Mouse (Mus musculus): ENCODE measurements around the gene Ssbp4. TPM values are rescaled to one million over a fixed set of nuclear protein-coding genes. Genes with fewer than 3 reads are reported as not detected.
A peak's percentile ranks its signal among the peaks of the same experiment; 100 is the strongest.

The Ssbp4 gene
- polyA plus RNA-seq, 2 experiments = 151 to 163 TPM

GRCm38 (mm10) chr8:70654121-70654520 is 45.4 kb upstream of the Ssbp4 start:
- ATAC-seq (ENCODE audit: low FRiP score, low read depth) (no peak), DNase-seq (ENCODE audit: low spot score) (no peak)
- Histone ChIP-seq H3K9me3 (ENCODE audit: control insufficient read depth, low read length) (no peaks in the 10 kb centered on the region), H3K4me2 (replicated peaks; ENCODE audit: low read depth, low read length, severe bottlenecking) (no peak overlapping the region), H3K4me1 (ENCODE audit: control insufficient read depth, insufficient read depth, low read length) (peaks cover 13% of the 10 kb centered on the region), H3K36me3 (ENCODE audit: control insufficient read depth, insufficient read depth, low read length) (peaks cover 69% of the 10 kb centered on the region), H3K27ac (replicated peaks; ENCODE audit: low read depth, low read length) (no peak overlapping the region), H3K9ac (ENCODE audit: low read depth, low read length, severe bottlenecking) (no peak overlapping the region), H3K27me3 (ENCODE audit: control insufficient read depth, insufficient read depth, low read length) (no peaks in the 10 kb centered on the region), H3K4me3 (replicated peaks; ENCODE audit: low read length) (no peak overlapping the region)
- 76% methylated on average over 1 of the region's 1 CpGs for WGBS
- TF ChIP-seq POLR2A (IDR thresholded peaks at IDR 0.05; ENCODE audit: borderline replicate concordance, extremely low read depth, insufficient read depth, insufficient read length) = no peak

DNA sequence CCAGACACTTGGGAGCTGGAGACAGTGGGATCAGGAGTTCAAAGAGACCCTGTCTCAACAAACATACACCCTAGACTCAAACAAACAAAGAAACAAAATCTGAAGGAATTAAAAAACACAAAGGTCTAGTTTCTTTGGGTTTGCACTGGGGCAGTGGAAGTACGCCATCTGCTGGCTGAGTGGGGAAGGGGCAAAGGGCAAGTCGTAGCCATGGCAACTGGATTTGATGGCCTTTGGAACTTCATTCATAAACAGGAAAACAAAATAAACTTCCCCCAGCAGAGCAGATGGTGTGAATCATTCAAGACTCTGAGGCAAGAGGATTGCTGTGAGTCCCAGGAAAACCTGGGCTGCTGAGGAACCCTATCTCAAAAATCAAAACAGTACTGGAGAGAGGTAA is 44.6 kb upstream of the Ssbp4 start:
- DNase-seq (ENCODE audit: low spot score) (no peak), ATAC-seq (ENCODE audit: low FRiP score, low read depth) (no peak)
- Histone ChIP-seq H3K27ac (replicated peaks; ENCODE audit: low read depth, low read length) (no peak overlapping the region), H3K27me3 (ENCODE audit: control insufficient read depth, insufficient read depth, low read length) (no peaks in the 10 kb centered on the region), H3K9ac (ENCODE audit: low read depth, low read length, severe bottlenecking) (no peak overlapping the region), H3K4me1 (ENCODE audit: control insufficient read depth, insufficient read depth, low read length) (peaks cover 13% of the 10 kb centered on the region), H3K9me3 (ENCODE audit: control insufficient read depth, low read length) (no peaks in the 10 kb centered on the region), H3K4me2 (replicated peaks; ENCODE audit: low read depth, low read length, severe bottlenecking) (no peak overlapping the region), H3K4me3 (replicated peaks; ENCODE audit: low read length) (no peak overlapping the region), H3K36me3 (ENCODE audit: control insufficient read depth, insufficient read depth, low read length) (peaks cover 73% of the 10 kb centered on the region)
- TF ChIP-seq POLR2A (IDR thresholded peaks at IDR 0.05; ENCODE audit: borderline replicate concordance, extremely low read depth, insufficient read depth, insufficient read length) = no peak
- 70% methylated on average over 2 of the region's 2 CpGs for WGBS

GRCm38 (mm10) chr8:70650351-70650750 is 41.7 kb upstream of the Ssbp4 start:
- ATAC-seq (ENCODE audit: low FRiP score, low read depth) = no peak
- DNase-seq (ENCODE audit: low spot score) = no peak
- no peak for TF ChIP-seq POLR2A (IDR thresholded peaks at IDR 0.05; ENCODE audit: borderline replicate concordance, extremely low read depth, insufficient read depth, insufficient read length)
- H3K4me2 ChIP-seq (replicated peaks; ENCODE audit: low read depth, low read length, severe bottlenecking) = no peak overlapping the region
- WGBS = 92% methylated on average over 17 of the region's 17 CpGs
- H3K4me1 ChIP-seq (ENCODE audit: control insufficient read depth, insufficient read depth, low read length) = peaks cover 29% of the 10 kb centered on the region
- H3K4me3 ChIP-seq (replicated peaks; ENCODE audit: low read length) = no peak overlapping the region
- H3K36me3 ChIP-seq (ENCODE audit: control insufficient read depth, insufficient read depth, low read length) = peaks cover 59% of the 10 kb centered on the region
- no peak overlapping the region for H3K9ac ChIP-seq (ENCODE audit: low read depth, low read length, severe bottlenecking)
- H3K27me3 ChIP-seq (ENCODE audit: control insufficient read depth, insufficient read depth, low read length) = no peaks in the 10 kb centered on the region
- H3K9me3 ChIP-seq (ENCODE audit: control insufficient read depth, low read length) = no peaks in the 10 kb centered on the region
- no peak overlapping the region for H3K27ac ChIP-seq (replicated peaks; ENCODE audit: low read depth, low read length)

DNA sequence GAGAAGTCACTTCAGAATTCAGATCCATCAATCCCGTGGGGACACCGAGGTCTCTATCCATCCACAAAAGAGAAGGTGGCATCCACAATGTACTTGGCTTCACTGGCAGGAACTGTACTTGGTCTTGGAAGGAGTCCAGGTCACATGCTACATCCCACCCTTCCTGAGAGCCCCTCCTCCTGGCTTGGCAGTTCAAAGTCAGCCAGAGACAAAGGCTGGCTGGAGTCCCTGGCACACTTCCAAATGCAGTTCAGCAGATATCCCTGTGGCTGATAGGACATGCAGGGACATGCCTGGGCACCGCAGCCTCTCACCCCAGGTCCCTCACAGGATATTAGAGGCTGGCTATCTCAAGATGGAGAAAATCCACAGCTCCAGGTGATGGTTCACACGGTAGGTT is 40.7 kb upstream of the Ssbp4 start:
- H3K4me1 ChIP-seq (ENCODE audit: control insufficient read depth, insufficient read depth, low read length) = peaks cover 29% of the 10 kb centered on the region
- ATAC-seq (ENCODE audit: low FRiP score, low read depth) (peak; percentile 16; the same call in 1 of the 2 replicates), DNase-seq (ENCODE audit: low spot score) (peak; percentile 86)
- H3K36me3 ChIP-seq (ENCODE audit: control insufficient read depth, insufficient read depth, low read length) = peaks cover 51% of the 10 kb centered on the region
- no peak overlapping the region for H3K4me3 ChIP-seq (replicated peaks; ENCODE audit: low read length)
- H3K9ac ChIP-seq (ENCODE audit: low read depth, low read length, severe bottlenecking) = no peak overlapping the region
- H3K4me2 ChIP-seq (replicated peaks; ENCODE audit: low read depth, low read length, severe bottlenecking) = no peak overlapping the region
- peak overlapping the region; percentile 61; the same call in 1 of the 2 replicates for H3K27ac ChIP-seq (replicated peaks; ENCODE audit: low read depth, low read length)
- no peak for TF ChIP-seq POLR2A (IDR thresholded peaks at IDR 0.05; ENCODE audit: borderline replicate concordance, extremely low read depth, insufficient read depth, insufficient read length)
- WGBS = 70% methylated on average over 4 of the region's 4 CpGs
- no peaks in the 10 kb centered on the region for H3K27me3 ChIP-seq (ENCODE audit: control insufficient read depth, insufficient read depth, low read length)
- H3K9me3 ChIP-seq (ENCODE audit: control insufficient read depth, low read length) = no peaks in the 10 kb centered on the region

GRCm38 (mm10) chr8:70648921-70649320 is 40.2 kb upstream of the Ssbp4 start:
- TF ChIP-seq POLR2A (IDR thresholded peaks at IDR 0.05; ENCODE audit: borderline replicate concordance, extremely low read depth, insufficient read depth, insufficient read length) = no peak
- Histone ChIP-seq H3K4me2 (replicated peaks; ENCODE audit: low read depth, low read length, severe bottlenecking) (no peak overlapping the region), H3K36me3 (ENCODE audit: control insufficient read depth, insufficient read depth, low read length) (peaks cover 47% of the 10 kb centered on the region), H3K9ac (ENCODE audit: low read depth, low read length, severe bottlenecking) (no peak overlapping the region), H3K4me3 (replicated peaks; ENCODE audit: low read length) (no peak overlapping the region), H3K27me3 (ENCODE audit: control insufficient read depth, insufficient read depth, low read length) (no peaks in the 10 kb centered on the region), H3K9me3 (ENCODE audit: control insufficient read depth, low read length) (no peaks in the 10 kb centered on the region), H3K4me1 (ENCODE audit: control insufficient read depth, insufficient read depth, low read length) (peaks cover 29% of the 10 kb centered on the region), H3K27ac (replicated peaks; ENCODE audit: low read depth, low read length) (0 out of 2 replicates have a peak overlapping the region, but pooled peaks have one; percentile 61)
- ATAC-seq (ENCODE audit: low FRiP score, low read depth) (no peak), DNase-seq (ENCODE audit: low spot score) (no peak)
- 64% methylated on average over 3 of the region's 3 CpGs for WGBS

- ATAC-seq (ENCODE audit: low FRiP score, low read depth) (no peak), DNase-seq (ENCODE audit: low spot score) (no peak)
- TF ChIP-seq POLR2A (IDR thresholded peaks at IDR 0.05; ENCODE audit: borderline replicate concordance, extremely low read depth, insufficient read depth, insufficient read length) = no peak
- H3K9me3 ChIP-seq (ENCODE audit: control insufficient read depth, low read length) = no peaks in the 10 kb centered on the region
- H3K9ac ChIP-seq (ENCODE audit: low read depth, low read length, severe bottlenecking) = no peak overlapping the region
- peaks cover 40% of the 10 kb centered on the region for H3K36me3 ChIP-seq (ENCODE audit: control insufficient read depth, insufficient read depth, low read length)
- H3K4me2 ChIP-seq (replicated peaks; ENCODE audit: low read depth, low read length, severe bottlenecking) = no peak overlapping the region
- H3K27me3 ChIP-seq (ENCODE audit: control insufficient read depth, insufficient read depth, low read length) = no peaks in the 10 kb centered on the region
- H3K4me3 ChIP-seq (replicated peaks; ENCODE audit: low read length) = no peak overlapping the region
- no peak overlapping the region for H3K27ac ChIP-seq (replicated peaks; ENCODE audit: low read depth, low read length)
- WGBS = 25% methylated on average over 1 of the region's 1 CpGs
- peaks cover 29% of the 10 kb centered on the region for H3K4me1 ChIP-seq (ENCODE audit: control insufficient read depth, insufficient read depth, low read length)
Measured at GRCm38 (mm10) chr8:70648164-70648442, 39.4 kb upstream of the Ssbp4 start.
